Mouse (Mus musculus): ENCODE results near the gene Entpd7.

- TF ChIP-seq CTCF (IDR thresholded peaks at IDR 0.05; ENCODE audit: control insufficient read depth, insufficient read depth, insufficient read length) (no peak), USF1 (IDR thresholded peaks at IDR 0.05; ENCODE audit: low read depth) (no peak), MAX (IDR thresholded peaks at IDR 0.05) (no peak), CEBPB (IDR thresholded peaks at IDR 0.05; ENCODE audit: low read depth) (no peak), MYOD1 (IDR thresholded peaks at IDR 0.05; ENCODE audit: control insufficient read depth, insufficient read length, low read depth) (peak; percentile 44), MYOG (IDR thresholded peaks at IDR 0.05; ENCODE audit: control insufficient read depth, extremely low read depth, insufficient read length) (no peak), FOSL1 (IDR thresholded peaks at IDR 0.05; ENCODE audit: insufficient read depth, low read length, poor library complexity, severe bottlenecking) (no peak)
Observed at GRCm38 (mm10) chr19:43695514-43695964, 6.1 kb downstream of the Entpd7 start.

All from C2C12 (cell line).